Mouse (Mus musculus) ovary, adult 2 months (tissue): ENCODE data around the gene Dab1. TPM values are rescaled to one million over a fixed set of nuclear protein-coding genes. Genes with fewer than 3 reads are reported as not detected.

Experiments
- polyA plus RNA-seq: library from polyadenylated mRNA; depleted of rRNA; stranded (reverse); fragments of >200 nt; gene quantifications from 2 replicates; pipeline ENCODE4 v1.2.3, GENCODE M21; 2012; rRNA removed

Dab1 gene
- 7.6 and 7.9 TPM in 2 replicates for polyA plus RNA-seq

DNA sequence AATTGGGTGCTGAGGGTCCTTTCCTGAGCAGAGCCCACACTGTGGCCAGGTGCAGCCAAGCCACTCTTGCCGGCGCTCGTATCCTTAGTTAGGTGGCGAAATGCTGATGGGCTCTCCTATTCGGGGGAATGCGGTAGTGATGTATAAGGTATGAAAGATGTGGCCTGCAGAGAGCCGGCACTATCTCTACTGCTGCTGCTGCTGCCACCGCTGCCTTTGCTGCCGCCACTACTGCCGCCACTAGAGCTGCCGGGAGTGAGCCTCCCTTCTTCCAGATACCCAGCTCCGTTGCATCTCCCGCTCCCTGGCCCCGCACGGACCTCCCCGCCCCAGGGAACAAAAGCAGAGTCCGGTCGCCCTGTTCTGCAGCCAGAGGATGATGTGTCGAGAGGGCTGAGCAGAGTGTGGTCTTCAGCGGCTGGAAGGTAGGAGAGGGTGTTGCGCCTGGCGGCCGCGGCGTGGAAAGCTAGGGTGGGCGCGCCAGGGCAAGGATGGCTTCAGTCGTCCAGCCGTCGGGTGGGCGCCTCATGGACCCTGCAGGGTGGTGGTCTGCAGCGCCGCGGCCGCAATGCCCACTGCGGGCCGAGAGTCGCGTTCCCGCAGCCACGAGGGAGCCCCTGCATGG is at the start of gene Dab1:
Dab1 (plus strand) TSS at position 39 of the 625 bp plus-strand sequence.

DNA sequence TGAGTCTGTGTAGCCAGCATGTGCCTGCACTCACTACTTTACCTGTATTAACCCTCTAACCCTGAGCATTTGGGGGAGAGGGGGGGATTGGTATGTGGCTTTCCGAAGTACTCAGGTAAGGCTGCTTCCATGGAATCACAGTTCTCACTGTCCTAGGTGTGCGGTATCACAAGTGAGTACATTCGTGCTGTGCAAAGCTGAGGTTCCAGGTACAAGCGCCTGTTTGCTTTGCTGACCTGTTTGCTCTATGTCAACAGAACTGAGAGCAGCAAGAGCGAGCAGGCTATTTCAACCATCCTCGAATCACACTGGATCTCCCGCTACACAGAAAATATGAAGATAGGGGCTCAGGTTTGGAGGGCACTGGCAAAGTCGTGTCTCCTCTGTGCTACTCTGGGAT is 1146.9 kb downstream of the Dab1 start, which contains the start of gene C8b:
C8b (plus strand) TSS at position 253 of the 400 bp plus-strand sequence.

